Comparison of ENCODE assay signal across 23 mouse cellular contexts in the genomic region with DNA sequence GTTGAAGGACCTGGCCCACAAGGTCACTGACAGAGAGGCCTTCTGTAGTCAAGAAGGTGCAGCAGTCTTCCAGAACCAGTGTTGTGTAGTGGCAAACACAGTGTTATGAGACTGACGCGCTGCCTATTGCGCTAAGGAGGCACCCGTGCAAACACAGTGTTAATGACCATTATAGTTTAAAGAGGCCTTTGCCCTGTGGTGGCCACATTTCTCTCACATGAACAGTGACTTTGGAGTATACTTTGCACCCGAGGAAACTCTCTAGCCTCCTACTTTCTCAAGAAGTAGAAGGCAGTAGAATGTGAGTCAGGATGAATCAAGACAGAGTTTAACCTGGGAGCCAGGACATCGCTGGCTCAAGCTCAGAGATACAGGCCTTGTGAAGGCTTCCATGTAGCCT. TPM values are rescaled to one million over a fixed set of nuclear protein-coding genes. Genes with fewer than 3 reads are reported as not detected.
A peak's percentile ranks its signal among the peaks of the same experiment; 100 is the strongest.
DNase-seq lines count a peak whose midpoint lies in the region; ATAC-seq lines count a peak whose summit lies in the region.
"Had no signal": no experiment of that assay in that cellular context is flagged by ENCODE, and none has a peak within 500 bp of the region (broad histone marks: within the 10 kb centered on the region; RNA-seq: fewer than 3 reads in every experiment).

No protein-coding gene starts in this region.

- no peaks in the 10 kb centered on the region for H3K36me3 ChIP-seq in kidney, embryonic 15.5 days
- H3K36me3 ChIP-seq: embryonic facial prominence, embryonic 12.5 days; heart, embryonic 13.5 days had no signal

- no peak overlapping the region for H3K4me3 ChIP-seq in kidney, embryonic 15.5 days (replicated peaks)
- H3K4me3 ChIP-seq: embryonic facial prominence, embryonic 12.5 days; heart, embryonic 13.5 days had no signal

- no peak overlapping the region for H3K9ac ChIP-seq in kidney, embryonic 15.5 days
- H3K9ac ChIP-seq: embryonic facial prominence, embryonic 12.5 days; heart, embryonic 13.5 days had no signal

- DNase-seq in kidney, adult 11 months, result peak; percentile 36
- DNase-seq in kidney, adult 9 months, result peak; percentile 70
- DNase-seq in kidney, postnatal 4 days, result no peak
- DNase-seq in kidney, postnatal 25 days, result peak; percentile 18 to 46
- no peak for DNase-seq in layer of hippocampus, adult 8-10 months (ENCODE audit: low spot score in 2 of 2)
- DNase-seq in lung, postnatal 10 days, result no peak
- DNase-seq: adrenal gland, postnatal 10 days; cerebellum, adult 11 months; cerebellum, adult 8-10 months; cerebellum, postnatal 14 days; gastrocnemius, postnatal 14 days; heart, postnatal 36 days had no signal

- no peaks in the 10 kb centered on the region for H3K27me3 ChIP-seq in kidney, embryonic 15.5 days
- H3K27me3 ChIP-seq: embryonic facial prominence, embryonic 12.5 days; heart, embryonic 13.5 days had no signal

- no peaks in the 10 kb centered on the region for H3K4me1 ChIP-seq in kidney, embryonic 15.5 days
- H3K4me1 ChIP-seq: embryonic facial prominence, embryonic 12.5 days; heart, embryonic 13.5 days had no signal

- no peaks in the 10 kb centered on the region for H3K9me3 ChIP-seq in kidney, embryonic 15.5 days (replicated peaks)
- H3K9me3 ChIP-seq: embryonic facial prominence, embryonic 12.5 days; heart, embryonic 13.5 days had no signal

- no peak overlapping the region for H3K4me2 ChIP-seq in kidney, embryonic 15.5 days
- H3K4me2 ChIP-seq: embryonic facial prominence, embryonic 12.5 days; heart, embryonic 13.5 days had no signal

- H3K27ac ChIP-seq in kidney, embryonic 15.5 days, result no peak overlapping the region
- H3K27ac ChIP-seq: embryonic facial prominence, embryonic 12.5 days; heart, embryonic 13.5 days had no signal

- ATAC-seq in kidney, embryonic 15.5 days (replicated peaks; ENCODE audit: low FRiP score), result no peak
- no peak for ATAC-seq in megakaryocyte progenitor cell, adult 5-6 weeks (replicated peaks; ENCODE audit: poor library complexity)
- ATAC-seq: forebrain, embryonic 16.5 days had no signal

- WGBS in kidney, embryonic 15.5 days, result 84% methylated on average over 6 of the region's 6 CpGs

RNA-seq across cellular contexts. Expression of gene Slc5a1, which starts 12.7 kb away (rescaled TPM):
- polyA plus RNA-seq in kidney, embryonic 15.5 days (2015; fragmentation: Nextera tagmentation; extraction: Ambion mirVana), result 11.2 and 11.3 TPM in 2 replicates
- total RNA-seq in layer of hippocampus, adult 8-10 months (2022), result under 1 TPM; 0.08 to 0.33 (median 0.18) TPM
- not detected in 2 replicates for total RNA-seq in megakaryocyte progenitor cell, adult 5-6 weeks (2015)
- total RNA-seq in megakaryocyte progenitor cell, adult 5-6 weeks (2017), result not detected in 2 replicates
- total RNA-seq: common myeloid progenitor, adult 5-6 weeks; gastrocnemius, adult 18-20 months; gastrocnemius, postnatal 14 days; MEL had no signal
- polyA plus RNA-seq: embryonic facial prominence, embryonic 12.5 days; forebrain, embryonic 11.5 days; forebrain, embryonic 16.5 days; heart, embryonic 13.5 days; heart, postnatal 0 days; hindbrain, embryonic 11.5 days had no signal

Comparison
In these comparisons a context has a peak if more than half of its experiments do, and no peak if none do; other contexts are left out.
1. DNase-seq: peak in kidney, adult 11 months (single experiment), kidney, adult 9 months (single experiment) and kidney, postnatal 25 days (2 of 2); none in kidney, postnatal 4 days (0 of 2), layer of hippocampus, adult 8-10 months (0 of 2) and lung, postnatal 10 days (single experiment).